Mouse (Mus musculus) cortical plate, adult 2 months (tissue): ENCODE measurements at regions not wholly inside any gene's neighbourhood (a gene's known extent, or its start where the extent isn't known, plus 50 kb on each side); places are given as distances from the start of the nearest gene placed in this dataset.

Experiments
- CTCF ChIP-seq: fragments of 200-500 bp; IDR thresholded peaks from 2 replicates; pipeline ENCODE4 v1.5.1; 2011; ENCODE audit warnings: mild to moderate bottlenecking, control low read depth, low read length; ENCODE audit not compliant: insufficient read depth; ENCODE audit errors: extremely low read depth
- POLR2A ChIP-seq: fragments of 200-500 bp; IDR thresholded peaks from 2 replicates; pipeline ENCODE4 v1.6.1; 2011; ENCODE audit warnings: mild to moderate bottlenecking, low read length, control low read depth; ENCODE audit not compliant: insufficient read depth; ENCODE audit errors: extremely low read depth

GRCm38 (mm10) chr3:52797164-52797563 lies 219.9 kb downstream of the Cog6 start:
- TF ChIP-seq POLR2A, result no peak
- no peak for TF ChIP-seq CTCF
